Mouse (Mus musculus): ENCODE measurements around the gene Crybb1.

The Crybb1 gene

GRCm38 (mm10) chr5:112302310-112302709, 46.7 kb downstream of the Crybb1 start:
- DNase-seq (ENCODE audit: low read depth, low spot score) = no peak

- DNase-seq (ENCODE audit: low read depth, low spot score) = no peak
Measured at GRCm38 (mm10) chr5:112305842-112306241, 50.2 kb downstream of the Crybb1 start.

DNA sequence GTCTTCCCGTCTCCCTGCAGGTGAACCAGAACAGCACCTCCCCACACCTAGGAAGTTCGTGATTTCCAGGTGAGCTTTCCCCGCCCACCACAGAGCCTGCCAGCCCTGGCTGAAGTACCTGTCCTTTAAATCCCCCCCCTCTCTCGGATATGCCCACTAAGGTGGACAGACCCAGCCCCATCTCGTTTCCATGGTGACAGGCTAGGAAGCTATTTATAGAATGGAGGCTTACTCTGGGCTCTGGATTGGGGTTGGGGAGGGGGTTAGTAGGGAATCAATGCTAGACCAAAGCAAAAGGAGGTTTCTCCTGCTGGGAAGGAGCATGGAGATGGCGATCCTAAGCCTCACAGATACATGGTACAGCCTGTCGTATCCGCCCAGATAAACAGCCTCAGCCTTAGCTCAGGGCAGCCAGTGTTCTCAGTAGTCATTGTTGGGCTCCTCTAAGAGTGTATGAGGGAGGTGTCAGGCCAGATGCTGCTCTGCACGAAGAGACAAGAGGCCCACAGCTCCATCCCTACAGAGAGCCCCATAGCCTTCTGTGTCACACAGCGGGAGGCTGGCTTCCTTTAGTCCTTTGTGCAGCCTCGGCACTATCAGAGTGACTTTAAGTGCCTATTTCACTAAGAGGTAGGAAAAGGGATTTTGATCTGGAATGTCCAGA, 57.7 kb downstream of the Crybb1 start:
- DNase-seq (ENCODE audit: low read depth, low spot score) = no peak

DNA sequence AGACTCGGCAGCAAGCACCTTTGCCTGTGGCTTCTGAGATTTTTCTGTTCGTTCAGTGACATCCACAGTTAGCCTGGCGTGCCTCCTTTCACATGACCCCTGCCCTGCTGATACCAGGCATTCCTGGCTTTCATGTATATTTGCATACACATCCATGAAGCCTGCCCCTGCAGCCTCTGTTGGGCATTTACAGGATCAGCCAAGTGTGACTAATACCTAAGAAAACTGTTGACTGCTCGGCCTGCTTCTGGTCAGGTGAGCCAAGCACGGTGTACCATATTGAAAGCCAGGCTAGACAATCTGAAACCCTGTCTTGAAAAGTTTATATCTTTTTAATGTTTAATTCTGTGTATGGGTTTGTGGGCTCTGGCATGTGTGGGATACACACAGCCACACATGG, 60.9 kb downstream of the Crybb1 start:
- no peak for DNase-seq (ENCODE audit: low read depth, low spot score)

DNA sequence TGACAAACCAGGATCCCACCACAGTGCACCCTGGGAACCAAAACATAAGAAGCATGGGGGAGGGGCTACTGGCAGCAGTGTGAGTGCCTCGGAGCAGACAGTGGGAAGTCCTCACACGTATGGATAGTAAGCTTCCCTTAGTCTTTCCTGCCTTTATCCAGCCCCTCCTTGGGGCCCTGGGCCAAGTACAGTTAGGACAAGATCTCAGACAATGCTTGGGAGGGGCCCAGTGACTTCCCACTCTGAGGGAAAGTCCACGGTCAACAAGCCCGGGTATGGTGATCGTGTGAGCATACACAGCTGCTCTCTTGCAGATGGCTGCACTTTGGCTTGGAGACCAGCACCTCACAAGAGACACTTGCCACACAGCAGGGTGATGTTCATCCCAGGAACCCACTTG, 61.7 kb downstream of the Crybb1 start:
- no peak for DNase-seq (ENCODE audit: low read depth, low spot score)

Data from mesoderm, embryonic 11.5 days (tissue).